Mouse (Mus musculus): ENCODE measurements around the gene Itprip. TPM values are rescaled to one million over a fixed set of nuclear protein-coding genes. Genes with fewer than 3 reads are reported as not detected.
A peak's percentile ranks its signal among the peaks of the same experiment; 100 is the strongest.

Itprip gene
- polyA plus RNA-seq, 2 experiments, result 2.0 to 2.2 TPM

DNA sequence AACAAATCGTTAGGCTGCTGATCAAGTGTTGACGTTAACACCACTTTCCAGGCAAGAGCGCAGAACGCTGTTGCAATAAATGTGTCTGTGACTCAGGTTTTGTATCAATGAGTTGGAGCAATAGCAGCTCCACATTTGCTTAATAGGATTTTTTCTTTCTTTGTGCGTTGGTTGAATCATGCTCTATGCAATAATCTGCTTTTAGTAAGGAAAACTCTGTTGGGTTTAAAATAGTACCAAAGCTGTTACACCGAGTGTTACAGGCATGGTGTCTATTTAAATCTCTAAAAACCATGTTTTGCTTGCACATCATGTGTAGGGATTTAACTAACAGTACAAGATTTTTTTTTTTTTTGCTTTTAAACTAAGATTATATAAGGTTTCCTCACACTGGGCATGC is 20.3 kb upstream of the Itprip start:
- H3K27ac ChIP-seq, result no peak overlapping the region
- TF ChIP-seq CTCF (IDR thresholded peaks at IDR 0.05; ENCODE audit: low read depth) (no peak), EP300 (IDR thresholded peaks at IDR 0.05; ENCODE audit: low read depth) (no peak)
- no peaks in the 10 kb centered on the region for H3K9me3 ChIP-seq (ENCODE audit: control insufficient read depth, low read length)
- no peak overlapping the region for H3K4me3 ChIP-seq (ENCODE audit: insufficient read depth in 1 of 2, low read depth in 2 of 2, low read length in 2 of 2)
- H3K27me3 ChIP-seq (ENCODE audit: control insufficient read depth, insufficient read depth, low read length), result peaks cover 14% of the 10 kb centered on the region
- H3K36me3 ChIP-seq (replicated peaks; ENCODE audit: control insufficient read depth, insufficient read depth, low read depth), result no peaks in the 10 kb centered on the region
- no peak overlapping the region for H3K4me2 ChIP-seq (ENCODE audit: low read depth)
- ATAC-seq (ENCODE audit: insufficient read depth) (no peak), DNase-seq (ENCODE audit: low read depth in 3 of 3, low spot score in 3 of 3) (no peak)
- no peak overlapping the region for H3K9ac ChIP-seq (replicated peaks)
- no peaks in the 10 kb centered on the region; a peak in 1 of 4 replicates for H3K4me1 ChIP-seq (replicated peaks; ENCODE audit: control insufficient read depth in 2 of 2, insufficient read depth in 2 of 2, low read length in 1 of 2)
- WGBS (ENCODE audit: insufficient replicate concordance), result 65% methylated on average over 6 of the region's 6 CpGs

DNA sequence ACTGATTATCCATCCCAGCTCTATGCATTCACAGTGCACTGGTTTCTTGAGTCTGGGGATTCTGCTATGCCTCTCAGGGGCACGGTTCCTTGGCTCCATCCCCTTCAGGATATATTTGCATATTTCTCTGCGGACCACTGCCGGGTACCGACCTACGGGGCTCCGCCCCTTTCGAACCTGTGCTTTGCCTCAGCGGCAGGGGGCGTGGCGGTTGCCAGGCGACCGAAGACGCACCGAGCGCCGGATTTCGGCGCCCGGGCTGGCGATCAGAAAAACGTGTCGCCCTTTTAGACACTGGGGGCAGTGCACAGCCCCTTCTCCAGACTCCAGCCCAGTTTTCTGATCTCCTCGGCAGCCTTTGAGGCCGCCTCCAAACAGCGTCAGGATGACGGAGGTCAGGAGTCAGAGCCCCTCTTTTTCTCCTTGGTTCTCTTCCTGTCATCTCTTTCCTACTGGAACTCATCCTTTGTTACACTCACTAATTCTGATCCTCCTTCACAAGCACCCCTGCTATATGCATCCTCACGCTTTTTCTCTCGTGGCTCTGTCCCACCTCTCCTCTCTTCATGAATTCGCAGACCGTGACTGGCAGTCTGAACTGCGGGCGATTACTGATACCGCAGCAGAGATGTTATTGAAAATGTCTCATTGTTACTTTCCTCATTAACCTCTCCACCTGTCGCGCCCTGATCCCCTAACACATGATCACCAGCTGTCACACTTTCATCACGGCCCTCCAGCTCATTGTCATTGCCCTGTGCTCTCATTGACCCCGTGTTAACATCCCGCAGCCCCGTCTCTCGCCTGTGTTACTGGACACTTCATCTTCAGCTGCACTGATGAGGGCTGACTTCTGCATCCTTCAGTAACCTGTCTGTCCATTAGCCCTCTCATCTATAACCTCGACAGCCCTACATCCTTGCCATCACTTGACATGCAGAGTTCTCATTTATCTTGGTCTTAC is 18.6 kb upstream of the Itprip start, which contains the start of gene Cfap58:
Gene Cfap58, plus strand, starts transcription at position 233 of the 964 bp plus-strand sequence.
- Histone ChIP-seq H3K4me2 (ENCODE audit: low read depth) (peak within 1 kb of the TSS; percentile 40), H3K27me3 (ENCODE audit: control insufficient read depth, insufficient read depth, low read length) (peaks cover 14% of the 10 kb centered on the region), H3K4me3 (ENCODE audit: insufficient read depth in 1 of 2, low read depth in 2 of 2, low read length in 2 of 2) (peak within 1 kb of the TSS; percentile 19 to 45), H3K27ac (no peak within 1 kb of the TSS), H3K4me1 (replicated peaks; ENCODE audit: control insufficient read depth in 2 of 2, insufficient read depth in 2 of 2, low read length in 1 of 2) (no peaks in the 10 kb centered on the region; a peak in 1 of 4 replicates), H3K36me3 (replicated peaks; ENCODE audit: control insufficient read depth, insufficient read depth, low read depth) (no peaks in the 10 kb centered on the region), H3K9ac (replicated peaks) (no peak within 1 kb of the TSS), H3K9me3 (ENCODE audit: control insufficient read depth, low read length) (no peaks in the 10 kb centered on the region)
- ATAC-seq (ENCODE audit: insufficient read depth), result peak; percentile 23; the same call in 1 of the 2 replicates
- WGBS (ENCODE audit: insufficient replicate concordance), result 10% methylated on average over 41 of the region's 41 CpGs
- TF ChIP-seq CTCF (IDR thresholded peaks at IDR 0.05; ENCODE audit: low read depth), result peak; percentile 37
- TF ChIP-seq EP300 (IDR thresholded peaks at IDR 0.05; ENCODE audit: low read depth), result no peak
- DNase-seq (ENCODE audit: low read depth in 3 of 3, low spot score in 3 of 3), result peak in 1 of 3 experiments; percentile 16

DNA sequence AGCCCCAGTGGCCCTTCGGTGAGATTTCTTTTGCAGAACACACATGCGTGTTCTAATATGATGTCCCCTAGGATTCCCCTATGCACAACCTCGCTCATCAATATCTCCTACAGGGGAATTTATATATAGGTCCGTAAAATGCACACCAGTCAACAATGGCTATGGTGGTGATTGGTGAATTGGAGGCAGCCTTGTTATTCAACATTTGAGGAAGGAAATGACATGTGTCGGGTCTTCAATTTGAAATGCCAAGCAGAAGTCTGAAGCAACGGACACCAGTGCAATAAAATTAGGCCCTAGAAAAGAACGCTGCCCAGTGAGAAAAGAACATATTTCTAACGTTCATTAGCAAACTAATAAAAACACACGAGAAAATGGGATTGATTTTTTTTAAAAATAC is 17.8 kb upstream of the Itprip start:
- 32% methylated on average over 9 of the region's 9 CpGs for WGBS (ENCODE audit: insufficient replicate concordance)
- DNase-seq (ENCODE audit: low read depth in 3 of 3, low spot score in 3 of 3), result no peak
- H3K27me3 ChIP-seq (ENCODE audit: control insufficient read depth, insufficient read depth, low read length), result peaks cover 14% of the 10 kb centered on the region
- no peak overlapping the region for H3K27ac ChIP-seq
- no peak overlapping the region for H3K9ac ChIP-seq (replicated peaks)
- no peaks in the 10 kb centered on the region for H3K36me3 ChIP-seq (replicated peaks; ENCODE audit: control insufficient read depth, insufficient read depth, low read depth)
- H3K9me3 ChIP-seq (ENCODE audit: control insufficient read depth, low read length), result no peaks in the 10 kb centered on the region
- TF ChIP-seq EP300 (IDR thresholded peaks at IDR 0.05; ENCODE audit: low read depth), result no peak
- no peak for TF ChIP-seq CTCF (IDR thresholded peaks at IDR 0.05; ENCODE audit: low read depth)
- H3K4me3 ChIP-seq (ENCODE audit: insufficient read depth in 1 of 2, low read depth in 2 of 2, low read length in 2 of 2), result no peak overlapping the region
- no peaks in the 10 kb centered on the region; a peak in 1 of 4 replicates for H3K4me1 ChIP-seq (replicated peaks; ENCODE audit: control insufficient read depth in 2 of 2, insufficient read depth in 2 of 2, low read length in 1 of 2)
- ATAC-seq (ENCODE audit: insufficient read depth), result no peak
- peak overlapping the region; percentile 40 for H3K4me2 ChIP-seq (ENCODE audit: low read depth)

DNA sequence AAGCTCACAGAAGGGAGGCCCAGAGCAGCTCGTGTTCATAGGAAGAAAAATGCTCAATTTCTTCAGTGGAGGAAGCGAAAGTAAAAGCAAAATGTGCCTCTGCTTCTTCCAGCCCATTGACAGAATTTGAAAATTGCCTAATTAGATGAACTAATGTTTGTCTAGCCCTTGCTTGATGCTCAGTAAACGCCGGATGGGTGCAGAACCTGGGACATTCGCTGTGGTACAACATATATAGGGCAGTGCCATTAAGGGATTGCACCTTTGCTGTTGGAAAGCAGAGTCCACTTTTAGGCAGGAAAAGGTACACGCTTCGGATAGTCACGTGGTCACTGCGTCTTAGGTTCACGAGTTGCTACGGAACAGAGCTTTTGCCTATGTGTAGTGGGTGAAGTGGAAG is 17.4 kb upstream of the Itprip start:
- Histone ChIP-seq H3K27ac (no peak overlapping the region), H3K36me3 (replicated peaks; ENCODE audit: control insufficient read depth, insufficient read depth, low read depth) (no peaks in the 10 kb centered on the region), H3K9me3 (ENCODE audit: control insufficient read depth, low read length) (no peaks in the 10 kb centered on the region), H3K4me3 (ENCODE audit: insufficient read depth in 1 of 2, low read depth in 2 of 2, low read length in 2 of 2) (no peak overlapping the region), H3K27me3 (ENCODE audit: control insufficient read depth, insufficient read depth, low read length) (peaks cover 14% of the 10 kb centered on the region), H3K9ac (replicated peaks) (no peak overlapping the region), H3K4me2 (ENCODE audit: low read depth) (no peak overlapping the region), H3K4me1 (replicated peaks; ENCODE audit: control insufficient read depth in 2 of 2, insufficient read depth in 2 of 2, low read length in 1 of 2) (no peaks in the 10 kb centered on the region; a peak in 1 of 4 replicates)
- TF ChIP-seq CTCF (IDR thresholded peaks at IDR 0.05; ENCODE audit: low read depth) (no peak), EP300 (IDR thresholded peaks at IDR 0.05; ENCODE audit: low read depth) (no peak)
- no peak for ATAC-seq (ENCODE audit: insufficient read depth)
- 70% methylated on average over 11 of the region's 11 CpGs for WGBS (ENCODE audit: insufficient replicate concordance)
- no peak for DNase-seq (ENCODE audit: low read depth in 3 of 3, low spot score in 3 of 3)

DNA sequence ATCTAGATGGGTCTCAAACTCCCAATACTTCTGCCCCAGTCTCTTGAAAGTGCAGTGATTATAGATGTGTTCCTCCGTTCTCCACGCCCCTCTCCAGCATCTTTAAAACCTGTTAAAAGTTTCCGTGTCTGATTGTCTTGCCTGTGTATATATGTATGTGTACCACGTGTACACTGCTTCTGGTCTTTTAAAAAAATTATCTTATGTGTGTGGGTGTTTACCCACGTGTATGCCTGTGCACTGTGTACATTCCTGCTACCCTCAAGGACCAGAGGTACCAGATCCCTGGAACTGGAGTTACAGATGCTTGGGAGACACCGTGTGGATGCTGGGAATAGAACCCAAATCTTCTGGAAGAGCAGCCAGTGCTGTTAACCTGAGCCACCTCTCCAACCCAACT is 16.4 kb upstream of the Itprip start:
- ATAC-seq (ENCODE audit: insufficient read depth) (no peak), DNase-seq (ENCODE audit: low read depth in 3 of 3, low spot score in 3 of 3) (no peak)
- Histone ChIP-seq H3K4me2 (ENCODE audit: low read depth) (no peak overlapping the region), H3K4me3 (ENCODE audit: insufficient read depth in 1 of 2, low read depth in 2 of 2, low read length in 2 of 2) (no peak overlapping the region), H3K9ac (replicated peaks) (no peak overlapping the region), H3K27me3 (ENCODE audit: control insufficient read depth, insufficient read depth, low read length) (peaks cover 14% of the 10 kb centered on the region), H3K9me3 (ENCODE audit: control insufficient read depth, low read length) (no peaks in the 10 kb centered on the region), H3K27ac (no peak overlapping the region), H3K36me3 (replicated peaks; ENCODE audit: control insufficient read depth, insufficient read depth, low read depth) (no peaks in the 10 kb centered on the region), H3K4me1 (replicated peaks; ENCODE audit: control insufficient read depth in 2 of 2, insufficient read depth in 2 of 2, low read length in 1 of 2) (no peaks in the 10 kb centered on the region; a peak in 1 of 4 replicates)
- 66% methylated on average over 6 of the region's 6 CpGs for WGBS (ENCODE audit: insufficient replicate concordance)
- TF ChIP-seq CTCF (IDR thresholded peaks at IDR 0.05; ENCODE audit: low read depth) (no peak), EP300 (IDR thresholded peaks at IDR 0.05; ENCODE audit: low read depth) (no peak)
